Mouse (Mus musculus): Measurements from ENCODE around the gene Cbll1. TPM values are rescaled to one million over a fixed set of nuclear protein-coding genes. Genes with fewer than 3 reads are reported as not detected.

The Cbll1 gene
- polyA plus RNA-seq (2015; fragmentation: Nextera tagmentation; extraction: Ambion mirVana), result 18.3 and 18.9 TPM in 2 replicates

DNA sequence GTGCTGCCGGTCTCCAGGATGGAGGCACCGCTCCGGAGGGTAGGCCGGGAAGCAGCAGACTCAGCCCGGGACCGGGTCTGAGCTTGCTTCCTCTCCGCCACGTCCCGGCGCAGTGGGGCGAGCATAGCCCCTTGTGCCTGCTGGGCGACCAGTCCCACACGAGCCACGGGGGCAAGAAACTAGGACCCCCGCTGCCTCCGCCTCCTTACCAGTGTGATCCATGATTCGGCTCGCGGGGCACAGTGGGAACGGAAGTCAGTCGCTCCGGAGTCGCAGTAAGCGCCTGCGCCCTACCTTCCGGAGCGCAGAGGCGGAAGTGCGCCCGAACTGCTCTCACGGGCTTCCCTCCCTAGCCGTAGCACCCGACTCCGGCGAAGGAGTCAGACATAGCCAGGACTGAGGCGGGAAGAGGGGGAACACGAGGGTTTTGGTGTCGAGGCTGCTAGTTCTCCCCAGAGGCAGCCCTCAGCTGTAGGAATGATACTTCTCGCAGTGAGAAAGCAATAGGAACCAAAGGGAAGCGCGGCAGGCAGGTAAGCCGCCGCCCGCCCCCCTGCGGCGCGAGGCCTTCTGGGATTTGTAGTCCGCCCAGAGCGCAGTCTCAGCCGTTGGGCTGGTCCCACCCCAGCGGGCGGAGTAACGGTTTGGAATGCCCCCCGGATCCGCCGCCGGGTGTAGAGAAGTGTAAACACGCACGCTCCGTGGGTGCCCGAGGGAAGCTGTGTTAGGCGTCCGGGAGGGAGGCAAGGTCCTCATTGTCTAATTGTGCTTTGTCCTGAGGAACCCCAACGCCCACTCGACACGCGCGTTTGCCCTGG, at the start of gene Cbll1:
Gene Cbll1, minus strand, starts transcription at position 303 of the 818 bp plus-strand sequence.
- no peaks in the 10 kb centered on the region for H3K9me3 ChIP-seq
- no peaks in the 10 kb centered on the region for H3K27me3 ChIP-seq
- peak within 1 kb of the TSS; percentile 89 for H3K9ac ChIP-seq
- WGBS, result 0% methylated on average over 68 of the region's 68 CpGs
- peaks cover 27% of the 10 kb centered on the region for H3K4me1 ChIP-seq (replicated peaks)
- H3K27ac ChIP-seq, result peak within 1 kb of the TSS; percentile 96
- H3K4me3 ChIP-seq, result peak within 1 kb of the TSS; percentile 94
- ATAC-seq (ENCODE audit: low FRiP score), result peak; percentile 98
- peaks cover under 1% of the 10 kb centered on the region; the same call in 1 of the 2 replicates for H3K36me3 ChIP-seq
- peak within 1 kb of the TSS; percentile 87 for H3K4me2 ChIP-seq

DNA sequence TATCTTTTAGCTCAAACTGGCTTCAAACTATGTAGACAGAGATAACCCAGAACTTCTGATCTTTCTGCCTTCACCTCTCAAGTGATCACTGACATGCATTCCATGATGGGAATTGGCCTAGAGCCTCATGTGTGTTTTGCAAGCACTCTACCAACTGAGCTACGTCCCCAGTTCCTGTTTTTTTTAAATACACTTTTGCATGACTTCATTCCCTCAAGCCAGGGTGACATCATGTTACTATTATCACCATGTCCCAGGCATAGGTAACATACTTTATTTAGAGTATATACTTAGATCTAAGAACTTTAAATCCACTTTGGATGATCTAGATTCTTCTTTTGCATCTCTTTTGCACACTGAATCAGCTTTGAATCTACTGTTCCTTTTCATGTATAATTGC, 46.6 kb upstream of the Cbll1 start:
- Histone ChIP-seq H3K4me1 (replicated peaks) (no peaks in the 10 kb centered on the region), H3K4me3 (no peak overlapping the region), H3K27ac (no peak overlapping the region), H3K9ac (no peak overlapping the region), H3K36me3 (no peaks in the 10 kb centered on the region), H3K27me3 (no peaks in the 10 kb centered on the region), H3K4me2 (no peak overlapping the region), H3K9me3 (no peaks in the 10 kb centered on the region)
- WGBS, result 82% methylated on average over 1 of the region's 1 CpGs
- ATAC-seq (ENCODE audit: low FRiP score), result no peak

DNA sequence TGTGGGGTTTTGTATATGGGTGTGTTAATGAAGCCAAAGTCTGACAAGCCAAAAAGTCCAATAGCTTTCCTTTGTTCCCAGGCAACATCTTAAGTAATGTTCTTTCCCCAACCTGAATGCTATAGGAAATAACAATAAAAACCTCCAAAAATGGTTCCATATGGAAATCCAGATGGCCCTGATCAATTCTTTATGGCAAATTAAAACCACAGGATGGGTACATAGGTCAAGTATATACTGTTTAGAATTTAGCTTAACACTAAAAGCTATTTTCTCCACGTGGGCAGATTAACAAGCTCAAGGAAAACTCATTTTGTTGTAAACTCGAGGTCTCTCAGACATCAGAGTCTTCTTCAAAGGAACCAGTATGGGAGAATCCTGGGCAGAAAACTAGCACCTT, 45.8 kb upstream of the Cbll1 start:
- Histone ChIP-seq H3K4me1 (replicated peaks) (no peaks in the 10 kb centered on the region), H3K9ac (no peak overlapping the region), H3K4me2 (no peak overlapping the region), H3K36me3 (no peaks in the 10 kb centered on the region), H3K27me3 (no peaks in the 10 kb centered on the region), H3K27ac (no peak overlapping the region), H3K9me3 (no peaks in the 10 kb centered on the region), H3K4me3 (no peak overlapping the region)
- WGBS, result 72% methylated on average over 2 of the region's 2 CpGs
- ATAC-seq (ENCODE audit: low FRiP score), result no peak

DNA sequence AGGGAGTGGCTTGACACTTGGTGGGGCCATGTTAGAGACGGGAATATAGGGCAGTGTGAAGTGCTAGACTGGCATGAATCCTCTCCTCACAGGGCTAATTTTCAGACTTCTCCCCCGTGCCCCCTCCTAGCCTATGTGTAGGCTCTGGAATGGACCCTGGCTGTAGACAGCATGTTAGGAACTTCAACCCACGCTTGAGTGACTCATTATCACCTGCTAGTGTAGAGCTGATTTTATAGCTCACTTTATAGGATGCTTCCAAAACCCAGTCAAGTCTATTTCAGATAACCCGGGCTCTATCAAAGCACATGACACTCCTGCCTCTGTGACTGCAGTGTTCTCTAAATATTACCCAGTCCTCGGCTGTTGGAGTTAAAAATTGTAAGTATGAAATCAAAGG, 42.1 kb upstream of the Cbll1 start:
- no peak overlapping the region for H3K4me2 ChIP-seq
- WGBS, result 87% methylated on average over 5 of the region's 5 CpGs
- no peak overlapping the region for H3K9ac ChIP-seq
- no peak for ATAC-seq (ENCODE audit: low FRiP score)
- H3K9me3 ChIP-seq, result no peaks in the 10 kb centered on the region
- no peaks in the 10 kb centered on the region for H3K36me3 ChIP-seq
- no peak overlapping the region for H3K4me3 ChIP-seq
- H3K4me1 ChIP-seq (replicated peaks), result no peaks in the 10 kb centered on the region
- no peak overlapping the region for H3K27ac ChIP-seq
- H3K27me3 ChIP-seq, result no peaks in the 10 kb centered on the region

DNA sequence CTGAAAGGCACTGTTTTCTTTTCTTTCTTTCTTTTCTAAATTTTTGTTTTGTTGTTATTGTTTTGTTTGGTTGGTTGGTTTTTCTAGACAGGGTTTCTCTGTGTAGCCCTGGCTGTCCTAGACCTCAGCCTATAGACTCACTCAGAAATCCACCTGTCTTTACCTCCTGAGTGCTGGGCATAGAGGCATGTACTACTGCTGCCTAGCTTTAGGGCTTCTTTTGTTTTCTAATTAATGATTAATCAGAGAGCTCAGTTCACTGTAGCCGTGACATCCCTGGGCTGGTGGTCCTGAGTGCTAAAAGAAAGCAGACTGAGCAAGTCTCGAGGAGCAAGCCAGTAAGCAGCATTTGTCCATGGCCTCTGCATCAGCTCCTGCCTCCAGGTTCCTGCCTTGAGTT, 40.4 kb upstream of the Cbll1 start:
- Histone ChIP-seq H3K4me2 (no peak overlapping the region), H3K27ac (no peak overlapping the region)

DNA sequence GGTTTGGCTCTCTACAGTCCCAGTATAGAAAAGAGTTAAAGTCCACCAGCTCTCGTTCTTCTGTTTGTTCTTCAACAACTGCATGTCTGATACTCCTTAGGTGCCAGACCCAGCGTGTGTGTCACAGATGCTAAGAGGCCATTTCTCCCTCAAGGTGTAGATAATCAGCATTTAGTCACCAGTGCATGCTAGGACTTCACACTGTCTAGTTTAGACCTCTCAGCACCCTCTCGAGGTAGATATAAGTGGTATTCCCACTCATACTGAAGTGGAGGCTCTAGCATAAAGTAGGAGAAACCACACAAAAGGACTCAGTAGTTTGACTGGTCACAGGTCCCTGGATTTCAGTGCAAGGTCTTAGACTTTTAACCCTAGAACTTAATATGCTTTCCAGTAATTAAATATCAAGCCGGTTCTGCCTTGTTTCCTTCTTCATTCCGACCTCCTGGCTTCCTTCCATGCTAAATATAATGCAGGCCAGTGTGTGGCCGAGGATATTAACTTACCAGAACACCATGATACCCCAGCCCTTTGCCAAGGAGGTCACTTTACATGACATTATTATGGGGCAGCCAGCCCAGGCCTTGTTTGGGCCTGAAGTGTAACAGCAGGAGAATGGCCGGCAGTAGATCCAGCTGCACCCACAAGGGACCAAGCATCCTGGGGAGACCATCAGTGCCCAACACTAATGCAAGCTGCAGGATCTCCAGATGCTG, 38.3 kb upstream of the Cbll1 start:
- H3K4me3 ChIP-seq, result no peak overlapping the region
- 81% methylated on average over 7 of the region's 7 CpGs for WGBS
- H3K27me3 ChIP-seq, result no peaks in the 10 kb centered on the region
- no peaks in the 10 kb centered on the region for H3K9me3 ChIP-seq
- no peak overlapping the region for H3K4me2 ChIP-seq
- H3K9ac ChIP-seq, result no peak overlapping the region
- ATAC-seq (ENCODE audit: low FRiP score), result no peak
- H3K27ac ChIP-seq, result no peak overlapping the region
- no peaks in the 10 kb centered on the region for H3K36me3 ChIP-seq
- H3K4me1 ChIP-seq (replicated peaks), result peaks cover 8% of the 10 kb centered on the region; the same call in 1 of the 2 replicates

More for the DNA sequence above, 40.4 kb upstream of the Cbll1 start:
- no peaks in the 10 kb centered on the region for H3K27me3 ChIP-seq
- H3K9me3 ChIP-seq, result no peaks in the 10 kb centered on the region
- no peak overlapping the region for H3K4me3 ChIP-seq
- no peak overlapping the region for H3K9ac ChIP-seq
- ATAC-seq (ENCODE audit: low FRiP score), result no peak
- no peaks in the 10 kb centered on the region for H3K36me3 ChIP-seq
- H3K4me1 ChIP-seq (replicated peaks), result no peaks in the 10 kb centered on the region
- 67% methylated on average over 2 of the region's 2 CpGs for WGBS

DNA sequence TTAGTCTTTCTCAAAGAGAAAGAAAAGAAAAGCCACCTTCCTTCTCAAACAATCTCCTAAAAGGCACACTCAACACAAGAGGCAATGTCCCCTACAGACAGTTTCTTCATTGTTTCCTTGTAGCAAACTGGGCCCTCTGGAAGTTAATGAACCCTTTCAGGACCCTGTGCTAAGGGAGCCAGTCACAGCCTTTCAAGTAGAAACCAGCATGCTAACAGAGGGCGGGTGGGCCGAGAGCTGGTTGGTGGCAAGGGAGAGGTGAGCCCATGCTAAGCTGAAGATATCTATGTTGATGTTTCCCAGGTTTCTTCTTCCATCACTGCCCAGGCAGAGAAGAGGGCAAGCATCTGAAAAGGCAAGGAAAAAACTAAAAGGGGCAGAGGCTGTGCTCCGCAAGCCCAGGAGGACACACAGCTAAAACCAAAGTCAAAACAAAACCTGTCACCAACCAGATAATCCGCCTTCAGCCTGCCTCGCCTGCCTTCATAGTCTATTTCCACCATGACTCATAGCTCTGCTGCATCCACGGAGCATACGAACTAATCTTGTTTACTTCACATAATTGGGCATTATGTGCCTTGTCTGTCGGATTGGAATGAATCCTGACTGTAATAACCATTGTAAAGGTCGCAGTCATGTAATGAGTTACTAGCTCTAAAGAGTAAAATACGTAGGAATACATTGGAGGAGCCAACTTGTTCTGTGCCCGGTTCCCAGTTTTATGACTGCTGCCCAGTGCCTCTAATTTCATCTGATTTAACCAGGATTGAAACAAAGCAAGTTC, 34.8 kb upstream of the Cbll1 start:
- Histone ChIP-seq H3K27ac (no peak overlapping the region), H3K4me2 (no peak overlapping the region), H3K4me1 (replicated peaks) (peaks cover 8% of the 10 kb centered on the region; the same call in 1 of the 2 replicates), H3K9ac (no peak overlapping the region), H3K27me3 (no peaks in the 10 kb centered on the region), H3K4me3 (no peak overlapping the region), H3K36me3 (no peaks in the 10 kb centered on the region), H3K9me3 (no peaks in the 10 kb centered on the region)
- ATAC-seq (ENCODE audit: low FRiP score), result no peak
- 73% methylated on average over 11 of the region's 11 CpGs for whole genome bisulfite sequencing

DNA sequence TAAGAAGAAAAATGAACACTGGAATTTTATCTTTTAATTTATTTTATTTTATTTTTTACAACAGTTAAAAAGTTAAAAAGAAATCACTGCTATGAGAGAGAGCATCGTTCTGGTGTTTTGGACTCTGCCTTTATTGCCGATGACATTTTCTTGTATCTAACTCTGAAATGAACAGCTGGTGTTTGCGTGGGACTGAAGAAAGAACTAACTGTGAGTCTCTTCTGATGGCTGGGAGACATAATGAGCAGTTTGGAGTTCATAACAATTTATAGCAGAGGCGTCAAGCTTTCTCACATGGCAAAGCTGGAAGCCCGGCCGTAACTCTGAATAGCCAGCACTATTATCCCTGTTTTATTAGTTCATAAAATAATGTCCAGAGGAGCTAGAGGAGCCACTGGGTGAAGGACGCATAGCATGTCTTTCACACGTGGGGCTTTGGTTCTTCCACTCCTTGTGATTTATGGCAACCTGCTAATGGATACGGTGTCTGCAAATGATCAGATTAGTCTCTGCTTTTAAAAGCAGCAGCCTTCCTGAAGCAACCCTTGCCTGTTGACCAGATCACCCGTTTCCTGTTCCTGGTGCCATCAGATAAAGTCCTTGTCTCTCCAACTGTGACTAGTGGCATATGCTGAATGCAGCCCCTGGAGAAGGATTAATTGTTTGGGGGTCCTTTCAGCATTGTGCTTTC, 33.9 kb upstream of the Cbll1 start:
- no peak overlapping the region for H3K4me2 ChIP-seq
- H3K27ac ChIP-seq, result no peak overlapping the region
- H3K27me3 ChIP-seq, result no peaks in the 10 kb centered on the region
- H3K4me3 ChIP-seq, result no peak overlapping the region
- H3K36me3 ChIP-seq, result no peaks in the 10 kb centered on the region
- H3K9ac ChIP-seq, result no peak overlapping the region
- no peak for ATAC-seq (ENCODE audit: low FRiP score)
- H3K9me3 ChIP-seq, result no peaks in the 10 kb centered on the region
- WGBS, result 81% methylated on average over 10 of the region's 10 CpGs
- H3K4me1 ChIP-seq (replicated peaks), result peaks cover 8% of the 10 kb centered on the region; the same call in 1 of the 2 replicates

DNA sequence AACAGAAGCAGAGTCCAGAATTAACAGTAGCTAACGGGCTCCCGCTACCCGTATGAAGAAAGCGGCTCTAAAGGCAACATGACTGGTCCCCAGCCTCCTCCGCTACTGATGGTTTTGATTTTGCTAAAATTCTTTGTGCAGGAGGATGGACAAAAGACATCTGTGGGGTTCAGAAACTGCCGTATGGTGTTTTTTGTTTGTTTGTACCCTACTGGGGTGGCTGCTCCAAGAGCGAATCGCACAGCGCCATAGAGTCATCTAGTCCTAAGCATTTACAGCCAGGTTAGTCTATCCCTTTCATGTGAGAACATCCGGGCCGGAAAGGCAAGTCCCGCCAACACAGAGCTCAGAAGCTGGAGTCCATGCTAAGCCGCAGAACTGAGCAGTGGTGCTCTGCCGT, 32.6 kb upstream of the Cbll1 start:
- Histone ChIP-seq H3K9ac (no peak overlapping the region), H3K4me2 (no peak overlapping the region), H3K36me3 (no peaks in the 10 kb centered on the region), H3K4me1 (replicated peaks) (peaks cover 8% of the 10 kb centered on the region; the same call in 1 of the 2 replicates), H3K4me3 (no peak overlapping the region), H3K27me3 (no peaks in the 10 kb centered on the region), H3K27ac (no peak overlapping the region), H3K9me3 (no peaks in the 10 kb centered on the region)
- WGBS, result 79% methylated on average over 14 of the region's 14 CpGs
- no peak for ATAC-seq (ENCODE audit: low FRiP score)

DNA sequence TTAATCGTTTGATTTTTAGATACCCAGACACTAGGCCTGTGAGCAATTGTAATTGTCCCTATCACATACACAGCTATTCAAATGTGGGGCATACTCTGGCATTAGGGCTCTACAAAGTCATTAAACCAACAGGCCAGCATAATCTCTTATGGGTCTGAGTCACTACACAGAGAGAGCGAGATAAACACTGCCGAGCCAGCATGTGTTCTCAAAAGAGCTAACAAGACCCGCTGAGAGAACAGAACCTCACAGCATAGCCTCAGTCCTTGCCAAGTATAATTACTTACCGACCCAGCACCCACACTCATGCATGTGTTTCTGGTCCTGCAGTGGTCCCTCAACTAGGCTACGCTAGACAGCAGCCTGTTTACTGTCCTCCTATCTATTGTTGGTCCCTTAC, 28.0 kb upstream of the Cbll1 start:
- no peak overlapping the region for H3K4me2 ChIP-seq
- H3K4me3 ChIP-seq, result no peak overlapping the region

DNA sequence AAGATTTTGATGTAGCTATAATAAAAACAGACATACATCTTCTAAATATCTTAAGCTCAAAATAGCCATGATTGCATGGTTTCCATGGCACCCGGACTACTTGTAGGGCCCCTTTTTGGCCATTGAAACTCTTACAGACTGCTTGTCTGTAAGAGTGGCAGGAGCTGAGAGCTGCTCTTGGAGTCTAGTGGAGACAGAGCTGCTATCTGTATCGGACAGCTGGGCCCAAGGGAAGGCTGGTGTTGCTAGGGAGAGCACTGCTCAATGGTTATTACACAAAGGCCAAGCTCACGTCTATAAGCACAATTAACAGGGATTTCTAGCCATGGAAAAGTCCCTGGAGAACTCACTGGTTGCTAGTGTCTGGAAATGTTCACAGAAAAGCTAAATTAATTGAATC, 22.0 kb upstream of the Cbll1 start:
- no peaks in the 10 kb centered on the region for H3K4me1 ChIP-seq (replicated peaks)
- WGBS, result 55% methylated on average over 3 of the region's 3 CpGs
- ATAC-seq (ENCODE audit: low FRiP score), result no peak

More for the DNA sequence above, 28.0 kb upstream of the Cbll1 start:
- no peaks in the 10 kb centered on the region for H3K36me3 ChIP-seq
- no peaks in the 10 kb centered on the region for H3K9me3 ChIP-seq
- H3K27me3 ChIP-seq, result no peaks in the 10 kb centered on the region
- H3K4me1 ChIP-seq (replicated peaks), result no peaks in the 10 kb centered on the region
- WGBS, result 58% methylated on average over 6 of the region's 6 CpGs
- H3K27ac ChIP-seq, result no peak overlapping the region
- no peak for ATAC-seq (ENCODE audit: low FRiP score)
- H3K9ac ChIP-seq, result no peak overlapping the region

DNA sequence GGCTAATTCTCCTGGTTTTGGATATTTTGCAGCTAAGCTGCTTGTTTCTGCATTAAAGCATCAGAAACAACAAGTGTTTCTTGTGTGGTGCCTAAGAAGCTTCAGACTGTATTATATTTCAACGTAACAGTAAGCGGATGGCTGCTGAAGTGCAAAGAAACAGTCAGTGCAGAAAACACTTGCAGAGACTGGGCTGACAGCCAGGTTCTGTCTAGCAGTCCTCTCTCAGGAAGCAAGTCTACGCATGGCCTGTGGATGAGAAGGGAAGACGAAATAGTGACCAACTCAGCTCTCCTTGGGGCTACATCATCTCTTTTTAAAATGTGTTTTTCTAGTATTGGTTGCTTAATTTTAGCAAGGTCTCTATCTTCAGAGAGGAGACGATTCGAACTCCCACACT, 20.7 kb upstream of the Cbll1 start:
- Histone ChIP-seq H3K27me3 (no peaks in the 10 kb centered on the region), H3K4me2 (no peak overlapping the region), H3K9ac (no peak overlapping the region), H3K36me3 (no peaks in the 10 kb centered on the region), H3K27ac (no peak overlapping the region), H3K4me3 (no peak overlapping the region), H3K9me3 (no peaks in the 10 kb centered on the region), H3K4me1 (replicated peaks) (no peaks in the 10 kb centered on the region)
- WGBS, result 83% methylated on average over 6 of the region's 6 CpGs
- ATAC-seq (ENCODE audit: low FRiP score), result no peak

More for the DNA sequence above, 22.0 kb upstream of the Cbll1 start:
- H3K4me3 ChIP-seq, result no peak overlapping the region
- no peaks in the 10 kb centered on the region for H3K9me3 ChIP-seq
- no peak overlapping the region for H3K27ac ChIP-seq
- no peaks in the 10 kb centered on the region for H3K27me3 ChIP-seq
- H3K36me3 ChIP-seq, result no peaks in the 10 kb centered on the region
- no peak overlapping the region for H3K9ac ChIP-seq
- H3K4me2 ChIP-seq, result no peak overlapping the region
